Mouse (Mus musculus) lung, adult 2 months (tissue): ENCODE results near the gene Gltp.

ENCODE experiments used
- CTCF ChIP-seq: fragments of 200-500 bp; IDR thresholded peaks from 2 replicates; pipeline ENCODE4 v1.5.1; 2011; ENCODE audit warnings: mild to moderate bottlenecking, low read length, control low read depth; ENCODE audit not compliant: insufficient read depth
- POLR2A ChIP-seq: fragments of 200-500 bp; IDR thresholded peaks from 2 replicates; pipeline ENCODE4 v1.6.1; 2011; ENCODE audit warnings: low read depth, mild to moderate bottlenecking, control low read depth, low read length, borderline replicate concordance; ENCODE audit errors: extremely low read depth

DNA sequence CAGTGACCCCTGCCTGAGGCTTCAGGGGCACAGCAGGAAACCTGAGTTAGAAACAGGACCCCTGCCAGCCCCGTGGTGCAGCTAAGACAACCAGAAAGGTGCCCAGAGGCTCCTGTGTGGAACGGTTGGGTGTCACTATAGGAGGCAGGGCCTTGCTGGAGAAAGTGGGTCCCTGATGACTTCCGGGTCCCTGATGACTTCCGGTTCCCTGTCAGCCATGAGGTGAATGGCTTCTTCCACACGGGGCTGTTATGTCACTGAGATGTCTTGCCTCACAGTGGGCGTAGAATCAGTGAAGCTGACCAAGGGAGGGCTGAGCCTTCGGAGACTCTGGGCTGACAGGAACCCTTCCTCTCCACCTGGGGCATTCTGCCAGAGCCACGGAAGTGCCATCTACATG lies 16.2 kb downstream of the Gltp start:
- no peak for TF ChIP-seq POLR2A
- no peak for TF ChIP-seq CTCF
